Mouse (Mus musculus): ENCODE measurements around the gene H2-T22. TPM values are rescaled to one million over a fixed set of nuclear protein-coding genes. Genes with fewer than 3 reads are reported as not detected.
A peak's percentile ranks its signal among the peaks of the same experiment; 100 is the strongest.

Gene H2-T22
- total RNA-seq, 2 experiments from 2014 or later: 5.7 to 6.3 TPM

DNA sequence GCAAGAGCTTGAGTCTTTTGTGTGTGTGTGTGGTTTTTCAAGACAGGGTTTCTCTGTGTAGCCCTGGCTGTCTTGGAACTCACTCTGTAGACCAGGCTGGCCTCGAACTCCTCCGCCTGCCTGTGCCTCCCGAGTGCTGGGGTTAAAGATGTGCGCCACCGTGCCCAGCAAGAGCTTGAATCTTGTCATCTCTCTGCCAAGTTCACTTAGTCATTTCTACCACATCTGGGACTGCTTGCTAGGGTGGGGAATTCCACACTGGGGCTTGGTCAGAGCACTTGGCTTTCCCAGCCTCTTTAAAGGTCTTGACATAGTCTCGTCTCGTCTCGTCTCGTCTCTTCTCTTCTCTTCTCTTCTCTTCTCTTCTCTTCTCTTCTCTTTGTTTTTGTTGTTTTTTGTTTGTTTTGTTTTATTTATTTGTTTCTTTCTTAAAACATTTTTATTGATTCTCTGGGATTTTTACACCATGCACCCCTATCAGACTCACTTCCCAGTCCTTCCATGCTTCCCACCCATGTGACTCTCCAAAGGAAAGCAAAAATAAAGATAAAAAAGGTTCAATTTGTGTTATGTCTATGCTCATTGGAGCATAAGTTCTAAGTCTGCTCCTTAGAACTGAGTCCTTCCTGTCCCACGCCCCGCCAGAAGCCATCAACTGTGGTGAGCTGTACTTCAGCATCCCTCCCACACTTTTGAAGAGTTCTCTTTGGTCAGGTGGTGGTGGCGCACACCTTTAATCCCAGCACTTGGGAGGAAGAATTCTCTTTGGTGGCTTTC is 41.2 kb downstream of the H2-T22 start:
- intact Hi-C loops (cut with DNase I; ENCODE audit: low total_unique reads): no loop called here
- DNase-seq: no peak

DNA sequence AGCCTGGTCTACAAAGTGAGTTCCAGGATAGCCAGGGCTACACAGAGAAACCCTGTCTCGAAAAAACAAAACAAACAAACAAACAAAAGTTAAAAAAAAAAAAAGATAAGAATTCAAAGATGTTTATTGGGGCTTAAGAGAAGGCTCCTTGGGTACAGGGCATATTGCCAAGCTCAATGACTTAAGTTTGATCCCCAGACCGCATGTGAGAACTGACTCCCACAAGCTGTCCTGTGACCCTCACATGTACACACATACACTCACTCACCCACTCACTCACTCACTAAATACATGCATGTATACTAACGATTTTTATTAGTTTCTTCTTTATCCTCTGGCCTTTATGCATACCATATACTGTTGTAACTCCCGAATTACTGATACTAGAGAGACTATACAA is 42.2 kb downstream of the H2-T22 start:
- DNase-seq: no peak
- intact Hi-C loops (cut with DNase I; ENCODE audit: low total_unique reads): no loop called here

DNA sequence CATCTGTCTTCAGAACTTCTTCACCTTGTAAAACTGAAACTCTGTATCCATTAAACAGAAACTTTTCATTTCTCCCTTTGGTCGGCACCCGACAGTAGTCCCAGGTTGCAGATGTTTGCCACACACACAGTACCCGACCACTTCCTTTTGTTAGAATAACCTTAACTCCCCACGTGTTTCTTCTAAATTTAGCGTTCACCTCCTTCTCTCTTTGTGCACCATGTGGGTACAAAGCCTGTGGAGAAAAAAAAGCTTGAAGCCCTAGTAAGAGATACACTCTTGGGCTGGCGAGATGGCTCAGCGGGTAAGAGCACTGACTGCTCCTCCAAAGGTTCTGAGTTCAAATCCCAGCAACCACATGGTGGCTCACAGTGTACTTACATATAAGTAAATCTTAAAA is 43.2 kb downstream of the H2-T22 start:
- DNase-seq: no peak
- intact Hi-C loops (cut with DNase I; ENCODE audit: low total_unique reads): no loop called here

DNA sequence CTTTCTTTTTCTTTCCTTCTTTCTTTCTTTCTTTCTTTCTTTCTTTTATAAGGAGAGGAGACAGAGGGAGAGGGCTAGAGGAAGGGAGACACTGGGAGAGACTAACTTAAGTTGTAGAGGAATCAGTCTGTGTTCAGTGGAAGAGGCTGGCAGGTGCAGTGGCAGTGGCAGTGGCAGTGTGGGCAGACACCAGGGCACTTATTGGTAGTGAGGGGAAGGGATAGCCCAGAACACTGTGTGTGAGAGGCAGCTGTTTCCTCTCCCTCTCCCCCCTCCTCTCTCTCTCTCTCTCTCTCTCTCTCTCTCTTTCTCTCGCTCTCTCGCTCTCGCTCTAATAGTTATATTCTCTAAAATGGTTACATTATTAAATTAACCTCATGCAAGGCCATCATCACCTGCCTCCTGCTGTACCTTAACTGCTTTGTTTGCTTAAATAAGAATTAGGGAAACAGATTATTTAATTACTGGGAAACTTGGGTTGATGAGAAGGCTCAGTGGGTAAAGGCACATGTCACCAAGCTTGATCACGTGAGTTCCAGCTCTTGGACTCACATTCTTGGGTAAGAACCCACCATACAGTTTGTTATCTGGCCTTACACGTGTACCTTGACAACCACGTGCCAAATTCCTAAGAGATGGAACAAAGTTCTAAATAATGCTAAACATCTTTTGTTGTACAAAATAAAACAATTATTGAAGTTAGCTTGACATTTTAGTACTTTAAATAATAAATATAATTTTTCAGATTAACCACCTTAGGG is 43.8 kb downstream of the H2-T22 start:
- no peak for DNase-seq
- intact Hi-C loops (cut with DNase I; ENCODE audit: low total_unique reads): no loop called here

DNA sequence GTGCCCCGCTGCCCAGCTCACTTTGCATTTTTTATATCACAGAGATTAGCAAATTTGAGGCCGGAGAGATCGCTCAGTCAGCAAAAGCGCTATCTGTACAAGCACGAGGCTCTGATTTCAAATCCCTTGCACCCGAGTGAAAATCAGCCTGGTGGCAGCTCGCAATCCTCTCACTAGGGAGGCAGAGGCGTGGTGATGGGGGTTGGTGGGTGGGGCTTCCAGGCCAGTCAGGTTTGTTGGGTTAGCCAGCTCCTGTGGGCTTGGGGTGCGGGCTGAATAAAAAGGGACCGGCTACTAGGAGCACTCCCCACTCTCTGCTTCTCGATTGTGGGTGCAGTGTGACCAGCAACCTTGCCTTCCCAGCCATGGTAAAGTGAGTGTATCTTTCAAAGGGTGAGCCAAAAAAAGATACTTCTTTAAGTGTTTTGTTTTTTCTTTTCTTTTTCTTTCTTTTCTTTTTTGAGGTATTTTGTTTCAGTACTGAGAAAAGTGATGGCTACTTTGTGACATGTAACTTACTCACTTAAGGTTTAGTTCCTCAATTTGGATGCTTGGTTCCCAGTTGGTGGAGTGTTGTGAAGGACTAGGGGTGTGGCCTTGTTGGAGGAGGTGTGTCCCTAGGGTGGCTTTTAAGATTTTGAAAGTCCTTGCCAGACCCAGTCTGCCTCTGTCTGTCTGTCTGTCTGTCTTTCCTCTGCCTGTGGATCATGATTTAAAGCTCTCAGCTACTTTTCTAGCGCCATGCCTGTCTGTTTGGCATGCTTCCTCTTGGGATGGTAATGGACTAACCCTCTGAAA is 44.6 kb downstream of the H2-T22 start:
- intact Hi-C loops (cut with DNase I; ENCODE audit: low total_unique reads): loop anchor here (2.0 kb wide), 1 partner anchor 37 kb away; no protein-coding TSS in a partner anchor
- no peak for DNase-seq

DNA sequence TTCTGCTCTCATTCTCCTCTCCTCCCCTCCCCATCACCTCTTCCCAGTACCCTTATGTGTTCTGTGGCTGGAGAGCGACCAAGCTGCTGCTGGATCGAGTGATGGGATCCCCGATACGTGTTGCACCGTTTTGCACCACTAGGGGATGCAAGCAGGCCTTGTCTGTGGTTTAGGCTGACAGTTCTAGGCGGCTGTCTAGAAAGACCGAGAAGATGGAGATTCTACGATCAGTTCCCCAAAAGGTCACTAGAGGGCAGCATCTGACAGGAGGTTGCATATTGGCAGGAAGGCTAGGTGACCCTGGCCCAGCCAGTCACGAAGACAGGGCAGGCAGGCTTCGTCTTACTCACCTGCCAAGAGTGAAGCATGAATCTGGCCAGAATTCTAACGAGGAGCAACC is 45.6 kb downstream of the H2-T22 start:
- intact Hi-C loops (cut with DNase I; ENCODE audit: low total_unique reads): loop anchor here (2.0 kb wide), 1 partner anchor 38 kb away; no protein-coding TSS in a partner anchor

DNA sequence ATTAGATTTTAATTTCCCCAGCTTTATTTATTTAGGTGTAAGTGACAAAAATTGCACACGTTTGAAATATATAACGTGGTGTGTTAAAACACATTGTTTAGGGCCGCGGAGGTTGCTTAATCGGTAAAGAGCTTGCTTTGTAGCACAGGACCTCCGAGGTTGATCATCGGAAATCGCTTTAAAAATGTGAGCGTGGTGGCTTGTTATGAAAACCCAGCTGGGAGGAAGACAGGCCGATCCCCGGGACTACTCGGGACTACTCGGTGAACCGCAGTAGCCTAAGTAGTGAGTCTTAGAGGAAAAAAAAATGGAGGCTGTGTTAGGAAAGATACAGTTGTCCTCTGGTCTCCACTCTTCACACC is 47.7 kb downstream of the H2-T22 start:
- intact Hi-C loops (cut with DNase I; ENCODE audit: low total_unique reads): no loop called here
- DNase-seq: no peak

More for the DNA sequence above, 45.6 kb downstream of the H2-T22 start:
- peak; percentile 90 for DNase-seq

DNA sequence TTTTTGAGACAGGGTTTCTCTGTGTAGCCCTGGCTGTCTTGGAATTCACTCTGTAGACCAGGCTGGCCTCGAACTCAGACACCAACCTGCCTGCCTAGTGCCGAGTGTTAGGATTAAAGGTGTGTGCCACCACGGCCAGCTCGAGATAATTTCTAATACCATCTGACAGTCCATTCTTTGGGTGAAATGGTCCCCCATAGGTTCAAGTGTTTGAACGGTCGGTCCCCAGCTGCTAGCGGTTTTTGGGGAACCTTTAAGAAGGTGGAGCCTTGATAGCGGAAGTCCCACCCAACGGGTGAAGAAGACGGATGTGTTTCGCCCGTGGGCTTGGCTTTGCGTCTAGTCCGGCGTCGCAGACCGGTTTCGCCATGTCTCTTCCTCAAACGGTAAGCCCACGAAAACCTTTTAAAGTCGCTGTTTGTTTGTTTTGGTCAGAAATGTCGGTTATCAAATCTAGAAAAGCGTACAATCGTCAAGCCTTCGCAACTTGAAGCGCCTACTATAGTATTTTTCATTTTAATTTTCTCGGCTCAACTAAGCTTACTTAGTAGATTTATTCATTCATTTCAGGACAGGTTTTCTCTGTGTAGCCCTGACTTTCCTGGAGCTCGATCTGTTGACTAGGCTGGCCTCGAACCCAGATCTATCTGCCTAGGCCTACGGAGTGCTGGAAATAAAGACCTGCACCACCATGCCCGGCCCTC is 48.2 kb downstream of the H2-T22 start:
- peak; percentile 81 for DNase-seq
- intact Hi-C loops (cut with DNase I; ENCODE audit: low total_unique reads): no loop called here

DNA sequence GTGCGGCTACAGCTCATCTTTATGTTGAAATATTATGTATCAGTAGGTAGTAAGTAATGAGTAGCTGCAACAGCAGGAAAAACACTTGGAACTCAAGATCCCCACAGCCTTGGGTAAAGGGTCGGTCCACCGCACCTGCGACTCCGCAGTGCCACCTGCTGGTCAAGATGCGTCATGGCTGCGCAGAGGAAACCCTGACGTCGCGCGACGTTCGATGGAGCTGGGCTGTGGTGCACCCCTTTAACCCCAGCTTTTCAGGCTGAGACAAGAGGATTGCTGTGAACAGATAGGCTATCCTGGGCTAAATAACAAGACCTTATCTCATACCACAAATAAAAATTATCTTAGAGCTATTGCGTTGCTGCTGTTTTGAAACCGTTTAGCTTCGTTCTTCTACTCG is 48.9 kb downstream of the H2-T22 start:
- intact Hi-C loops (cut with DNase I; ENCODE audit: low total_unique reads): loop anchor here (2.0 kb wide), 1 partner anchor 55 kb away; no protein-coding TSS in a partner anchor
- DNase-seq: peak; percentile 80

DNA sequence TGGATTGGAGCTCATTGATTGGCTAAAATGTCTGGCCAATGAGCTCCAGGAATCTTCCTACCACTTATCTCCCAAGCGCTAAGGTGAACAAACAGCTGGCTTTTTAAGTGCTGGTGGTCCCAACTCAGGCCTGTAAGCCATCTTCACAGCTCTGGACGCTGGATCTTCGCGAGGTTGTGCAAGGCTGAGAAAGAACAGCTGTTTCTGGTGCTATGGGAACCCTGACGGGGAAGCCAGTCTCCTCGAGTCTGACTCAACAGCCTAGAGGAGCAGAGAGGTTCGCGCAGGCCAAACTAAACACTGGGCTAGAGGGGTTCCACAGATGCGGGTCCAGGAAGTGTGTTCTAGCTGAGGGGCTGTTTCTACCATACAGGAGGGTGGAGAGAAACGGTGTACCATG is 50.8 kb downstream of the H2-T22 start:
- intact Hi-C loops (cut with DNase I; ENCODE audit: low total_unique reads): loop anchor here (2.0 kb wide), 1 partner anchor 53 kb away; no protein-coding TSS in a partner anchor
- DNase-seq: no peak

Other genes starting within 250 kb of the H2-T22 start
- gene Ier3, start 221.1 kb downstream of the H2-T22 start, total RNA-seq (2021): 1 to 10 TPM; 4.6 to 5.4 TPM
- 10 to 100 TPM; 39.2 to 40.3 TPM for gene Flot1, start 219.5 kb downstream of the H2-T22 start, total RNA-seq (2021)
- 100 to 1,000 TPM in 1 of 2 experiments, 10 to 100 TPM in 1; 95.6 to 123 TPM for gene Tubb5, start 204.4 kb downstream of the H2-T22 start, total RNA-seq (2021)
- 1 to 10 TPM; 5.4 to 6.9 TPM for gene Mdc1, start 201.2 kb downstream of the H2-T22 start, total RNA-seq (2021)
- gene Nrm, start 181.4 kb downstream of the H2-T22 start, total RNA-seq (2021): 1 to 10 TPM; 4.8 TPM
- gene Ppp1r18, start 177.2 kb downstream of the H2-T22 start, total RNA-seq (2021): 10 to 100 TPM; 13.4 to 13.7 TPM
- 10 to 100 TPM; 10.5 to 11.9 TPM for gene Dhx16, start 162.9 kb downstream of the H2-T22 start, total RNA-seq (2021)
- 10 to 100 TPM; 55.3 to 65.1 TPM for gene 2310061I04Rik, start 145.3 kb downstream of the H2-T22 start, total RNA-seq (2021)
- 1 to 10 TPM; 3.5 to 4.3 TPM for gene Atat1, start 132.7 kb downstream of the H2-T22 start, total RNA-seq (2021)
- 10 to 100 TPM; 51.6 to 51.9 TPM for gene Mrps18b, start 126.4 kb downstream of the H2-T22 start, total RNA-seq (2021)
- 10 to 100 TPM; 26.0 to 28.3 TPM for gene Ppp1r10, start 126.3 kb downstream of the H2-T22 start, total RNA-seq (2021)
- gene Abcf1, start 73.0 kb downstream of the H2-T22 start, total RNA-seq (2021): 10 to 100 TPM; 64.1 to 66.7 TPM
- gene Gnl1, start 62.9 kb downstream of the H2-T22 start, total RNA-seq (2021): 10 to 100 TPM; 16.3 to 19.0 TPM
- 1 to 10 TPM; 4.2 to 5.0 TPM for gene Prr3, start 62.5 kb downstream of the H2-T22 start, total RNA-seq (2021)
- under 1 TPM; 0.62 to 0.93 TPM for gene H2-T24, start 22.2 kb downstream of the H2-T22 start, total RNA-seq (2021)
- gene H2-T23, start 9.9 kb downstream of the H2-T22 start, total RNA-seq (2021): 1 to 10 TPM; 6.4 to 7.7 TPM
- not detected for gene Gm6034, start 214 bp upstream of the H2-T22 start, total RNA-seq (2021)
- gene Gm11127, start 15.6 kb upstream of the H2-T22 start, total RNA-seq (2021): 1 to 10 TPM in 1 of 2 experiments, under 1 TPM in 1; 0.92 to 1.0 TPM
- not detected for gene Gm19684, start 78.9 kb upstream of the H2-T22 start, total RNA-seq (2021)
- not detected for gene Gm7030, start 86.7 kb upstream of the H2-T22 start, total RNA-seq (2021)
- gene Gm8909, start 125.8 kb upstream of the H2-T22 start, total RNA-seq (2021): not detected
- gene H2-T3, start 147.5 kb upstream of the H2-T22 start, total RNA-seq (2021): not detected
- 10 to 100 TPM; 22.5 to 23.4 TPM for gene Rpp21, start 215.3 kb upstream of the H2-T22 start, total RNA-seq (2021)
- gene Trim39, start 229.5 kb upstream of the H2-T22 start, total RNA-seq (2021): 1 to 10 TPM; 3.1 to 4.1 TPM
- not detected for gene H2-M10.2, start 243.7 kb upstream of the H2-T22 start, total RNA-seq (2021)

Measured in gastrocnemius, postnatal 14 days (tissue).